Comparison of ENCODE assay signal across 10 mouse cellular contexts in genomic region chr5:29770935-29771334, GRCm38 (mm10). TPM values are rescaled to one million over a fixed set of nuclear protein-coding genes. Genes with fewer than 3 reads are reported as not detected.
DNase-seq lines count a peak whose midpoint lies in the region; ATAC-seq and TF ChIP-seq lines count a peak whose summit lies in the region.
"Had no signal": no experiment of that assay in that cellular context is flagged by ENCODE, and none has a peak within 500 bp of the region (broad histone marks: within the 10 kb centered on the region; RNA-seq: fewer than 3 reads in every experiment).

No protein-coding gene starts in this region.

- H3K27ac ChIP-seq in hindbrain, embryonic 10.5 days: no peak overlapping the region
- H3K27ac ChIP-seq in hindbrain, embryonic 14.5 days: no peak overlapping the region
- no peak overlapping the region for H3K27ac ChIP-seq in stomach, postnatal 0 days (replicated peaks)
- H3K27ac ChIP-seq in neural tube, embryonic 15.5 days (replicated peaks): no peak overlapping the region
- H3K27ac ChIP-seq: limb, embryonic 15.5 days had no signal

- no peaks in the 10 kb centered on the region for H3K9me3 ChIP-seq in hindbrain, embryonic 10.5 days
- no peaks in the 10 kb centered on the region for H3K9me3 ChIP-seq in hindbrain, embryonic 14.5 days (ENCODE audit: control insufficient read depth, low read length)
- H3K9me3 ChIP-seq in stomach, postnatal 0 days (ENCODE audit: control insufficient read depth, low read length): no peaks in the 10 kb centered on the region
- no peaks in the 10 kb centered on the region for H3K9me3 ChIP-seq in neural tube, embryonic 15.5 days (replicated peaks)
- H3K9me3 ChIP-seq: limb, embryonic 15.5 days had no signal

- peak; percentile 5 for DNase-seq in hindbrain, embryonic 10.5 days (ENCODE audit: low spot score)
- no peak for DNase-seq in hindbrain, embryonic 14.5 days (ENCODE audit: low spot score)
- DNase-seq in retina, postnatal 1 day: peak; percentile 20
- DNase-seq in retina, embryonic 14.5 days (ENCODE audit: low spot score): no peak
- peak; percentile 22 for DNase-seq in stomach, postnatal 0 days (ENCODE audit: low spot score)
- DNase-seq in gastrocnemius, adult 8-10 months (ENCODE audit: low spot score in 2 of 2): no peak

- WGBS in hindbrain, embryonic 10.5 days: 96% methylated on average over 1 of the region's 1 CpGs
- 77% methylated on average over 1 of the region's 1 CpGs for WGBS in hindbrain, embryonic 14.5 days
- WGBS in stomach, postnatal 0 days: 93% methylated on average over 1 of the region's 1 CpGs
- 95% methylated on average over 1 of the region's 1 CpGs for WGBS in neural tube, embryonic 15.5 days

- ATAC-seq in hindbrain, embryonic 14.5 days (ENCODE audit: low FRiP score): no peak
- ATAC-seq in common myeloid progenitor, adult 5-6 weeks (replicated peaks; ENCODE audit: low read depth, poor library complexity, severe bottlenecking): 0 out of 2 replicates have a peak, but pooled peaks have one; percentile 42
- ATAC-seq in stomach, postnatal 0 days (ENCODE audit: low FRiP score, low TSS enrichment): no peak
- no peak for ATAC-seq in neural tube, embryonic 15.5 days (ENCODE audit: low FRiP score)

- peaks cover 86% of the 10 kb centered on the region for H3K36me3 ChIP-seq in hindbrain, embryonic 10.5 days
- peaks cover 46% of the 10 kb centered on the region for H3K36me3 ChIP-seq in hindbrain, embryonic 14.5 days (replicated peaks; ENCODE audit: control insufficient read depth, insufficient read depth)
- H3K36me3 ChIP-seq in stomach, postnatal 0 days (ENCODE audit: control insufficient read depth, insufficient read depth, low read length): 0 out of 2 replicates have a peak, but pooled peaks cover 7% of the 10 kb centered on the region
- peaks cover 25% of the 10 kb centered on the region for H3K36me3 ChIP-seq in neural tube, embryonic 15.5 days

- no peaks in the 10 kb centered on the region for H3K27me3 ChIP-seq in hindbrain, embryonic 10.5 days (ENCODE audit: insufficient read depth, poor library complexity, severe bottlenecking)
- no peaks in the 10 kb centered on the region for H3K27me3 ChIP-seq in hindbrain, embryonic 14.5 days (ENCODE audit: control insufficient read depth, insufficient read depth, low read length)
- no peaks in the 10 kb centered on the region for H3K27me3 ChIP-seq in stomach, postnatal 0 days (ENCODE audit: control insufficient read depth, insufficient read depth, low read length)
- H3K27me3 ChIP-seq in neural tube, embryonic 15.5 days (replicated peaks): no peaks in the 10 kb centered on the region
- H3K27me3 ChIP-seq: limb, embryonic 15.5 days had no signal

- no peak for TF ChIP-seq EP300 in stomach, postnatal 0 days (optimal IDR thresholded peaks at IDR 0.05)

- H3K4me1 ChIP-seq in hindbrain, embryonic 10.5 days (replicated peaks): no peaks in the 10 kb centered on the region
- H3K4me1 ChIP-seq in hindbrain, embryonic 14.5 days (replicated peaks; ENCODE audit: control insufficient read depth, insufficient read depth, low read length): no peaks in the 10 kb centered on the region
- no peaks in the 10 kb centered on the region for H3K4me1 ChIP-seq in stomach, postnatal 0 days (replicated peaks; ENCODE audit: control insufficient read depth, insufficient read depth)
- 0 out of 2 replicates have a peak, but pooled peaks cover 5% of the 10 kb centered on the region for H3K4me1 ChIP-seq in neural tube, embryonic 15.5 days
- H3K4me1 ChIP-seq: limb, embryonic 15.5 days had no signal

- no peak overlapping the region for H3K4me2 ChIP-seq in hindbrain, embryonic 14.5 days (replicated peaks)
- H3K4me2 ChIP-seq in stomach, postnatal 0 days (replicated peaks; ENCODE audit: low read depth): no peak overlapping the region
- H3K4me2 ChIP-seq in neural tube, embryonic 15.5 days: no peak overlapping the region
- H3K4me2 ChIP-seq: limb, embryonic 15.5 days had no signal

- H3K9ac ChIP-seq in hindbrain, embryonic 14.5 days: no peak overlapping the region
- H3K9ac ChIP-seq in stomach, postnatal 0 days (ENCODE audit: low read length): no peak overlapping the region
- no peak overlapping the region for H3K9ac ChIP-seq in neural tube, embryonic 15.5 days (replicated peaks)
- H3K9ac ChIP-seq: limb, embryonic 15.5 days had no signal

- TF ChIP-seq CTCF in stomach, postnatal 0 days (IDR thresholded peaks at IDR 0.05; ENCODE audit: low read depth): peak; percentile 64

- H3K4me3 ChIP-seq in hindbrain, embryonic 10.5 days: no peak overlapping the region
- H3K4me3 ChIP-seq in hindbrain, embryonic 14.5 days (replicated peaks; ENCODE audit: low read length): no peak overlapping the region
- H3K4me3 ChIP-seq in stomach, postnatal 0 days (ENCODE audit: low read depth, low read length): no peak overlapping the region
- H3K4me3 ChIP-seq in neural tube, embryonic 15.5 days (replicated peaks): no peak overlapping the region
- H3K4me3 ChIP-seq: limb, embryonic 15.5 days had no signal

RNA-seq across cellular contexts. Expression of gene Gm5129, which starts 35.2 kb away (rescaled TPM):
- not detected in 2 replicates for polyA plus RNA-seq in hindbrain, embryonic 10.5 days (2016; fragmentation: Nextera tagmentation; extraction: Ambion mirVana)
- not detected in 2 replicates for polyA plus RNA-seq in hindbrain, embryonic 14.5 days (2014; fragmentation: Nextera tagmentation; extraction: Ambion mirVana)
- total RNA-seq in common myeloid progenitor, adult 5-6 weeks (2017): 5.1 and 18.9 TPM in 2 replicates
- polyA plus RNA-seq in stomach, postnatal 0 days (2015; fragmentation: Nextera tagmentation; extraction: Ambion mirVana): not detected in 2 replicates
- not detected in 2 replicates for polyA plus RNA-seq in neural tube, embryonic 15.5 days (2015; fragmentation: Nextera tagmentation; extraction: Ambion mirVana)
- total RNA-seq in gastrocnemius, adult 8-10 months (2022): not detected
- total RNA-seq: hematopoietic stem cell, adult 5-6 weeks had no signal
- polyA plus RNA-seq: limb, embryonic 15.5 days had no signal

RNA-seq across cellular contexts. Expression of gene Dnajb6, which starts 35.4 kb away (rescaled TPM):
- polyA plus RNA-seq in hindbrain, embryonic 10.5 days (2016; fragmentation: Nextera tagmentation; extraction: Ambion mirVana): 167 and 173 TPM in 2 replicates
- polyA plus RNA-seq in hindbrain, embryonic 14.5 days (2014; fragmentation: Nextera tagmentation; extraction: Ambion mirVana): 304 and 306 TPM in 2 replicates
- 148 and 155 TPM in 2 replicates for total RNA-seq in common myeloid progenitor, adult 5-6 weeks (2017)
- polyA plus RNA-seq in stomach, postnatal 0 days (2015; fragmentation: Nextera tagmentation; extraction: Ambion mirVana): 144 and 148 TPM in 2 replicates
- 266 and 298 TPM in 2 replicates for polyA plus RNA-seq in neural tube, embryonic 15.5 days (2015; fragmentation: Nextera tagmentation; extraction: Ambion mirVana)
- 10 to 100 TPM; 79.7 to 88.2 (median 83.7) TPM for total RNA-seq in gastrocnemius, adult 8-10 months (2022)

Comparison
In these comparisons a context has a peak if more than half of its experiments do, and no peak if none do; other contexts are left out.
1. DNase-seq: peak in hindbrain, embryonic 10.5 days (single experiment), retina, postnatal 1 day (single experiment) and stomach, postnatal 0 days (single experiment); none in hindbrain, embryonic 14.5 days (single experiment), retina, embryonic 14.5 days (single experiment) and gastrocnemius, adult 8-10 months (0 of 2).